Mouse (Mus musculus) embryonic fibroblast, embryonic 13.5 days (primary cell): ENCODE measurements around the gene Mdh2.

Source experiments
- CTCF ChIP-seq: IDR thresholded peaks from 2 replicates; pipeline ENCODE4 v1.5.1; 2011; ENCODE audit warnings: mild to moderate bottlenecking, control low read depth, low read length, moderate library complexity, borderline replicate concordance; ENCODE audit not compliant: insufficient read depth
- POLR2A ChIP-seq: IDR thresholded peaks from 2 replicates; pipeline ENCODE4 v1.6.1; 2011; ENCODE audit warnings: low read depth, mild to moderate bottlenecking, control low read depth, low read length, moderate library complexity

GRCm38 (mm10) chr5:135734057-135734680 is 44.1 kb upstream of the Mdh2 start:
- TF ChIP-seq CTCF (no peak), POLR2A (no peak)
